Mouse (Mus musculus): ENCODE results near the gene Gtf3c1.

DNA sequence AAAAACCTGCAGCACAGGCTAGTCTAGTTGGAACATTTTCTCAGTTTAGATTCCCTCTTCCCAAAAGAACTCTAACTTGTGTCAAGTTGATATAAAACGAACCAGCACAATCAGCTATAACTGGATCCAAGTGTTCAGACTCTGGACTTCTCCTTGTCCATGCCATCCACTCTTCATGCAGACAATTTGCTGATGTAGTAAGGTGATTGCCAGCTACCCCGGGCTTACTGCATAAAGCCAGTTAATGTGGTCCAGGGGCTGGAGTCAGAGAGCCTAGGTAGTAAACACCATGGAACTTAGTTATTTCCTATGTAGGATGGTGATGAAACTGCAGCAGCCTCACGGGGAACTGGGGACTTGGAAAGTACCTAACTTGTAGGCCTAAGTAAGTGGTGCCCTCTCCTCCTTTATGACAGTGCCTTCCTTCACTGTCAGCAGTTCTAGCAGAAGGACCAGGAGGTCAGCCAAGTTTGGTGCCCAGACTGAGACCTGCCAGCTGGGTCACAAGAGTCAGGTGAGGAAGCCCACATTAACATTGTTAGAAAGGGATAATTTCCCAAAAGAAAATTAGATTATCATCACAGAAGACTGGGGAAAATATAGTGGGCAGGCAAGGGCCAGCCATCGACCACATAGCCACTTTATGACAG is 28.9 kb upstream of the Gtf3c1 start:
- TF ChIP-seq POLR2A (IDR thresholded peaks at IDR 0.05; ENCODE audit: low read depth, low read length) (no peak), CTCF (IDR thresholded peaks at IDR 0.05; ENCODE audit: extremely low read depth, insufficient read length, insufficient replicate concordance, low read depth, low read length) (no peak)

All from small intestine, adult 2 months (tissue).